Mouse (Mus musculus): Measurements from ENCODE around the gene Tom1l1.

- no peak for TF ChIP-seq TAL1 (IDR thresholded peaks at IDR 0.05; ENCODE audit: low read length)
- no peak for TF ChIP-seq GATA1 (IDR thresholded peaks at IDR 0.05; ENCODE audit: low read length)
Measured at GRCm38 (mm10) chr11:90627751-90628150, 60.4 kb downstream of the Tom1l1 start.
